Mouse (Mus musculus) embryonic facial prominence, embryonic 12.5 days (tissue): ENCODE results near the gene Draxin. TPM values are rescaled to one million over a fixed set of nuclear protein-coding genes. Genes with fewer than 3 reads are reported as not detected.

Experiments used
- ATAC-seq: fragments of 200-750 bp; cut with Nextera tagmentation; 2 replicates; pipeline ENCODE4 v1.8.0; 2017; ENCODE audit not compliant: insufficient number of reproducible peaks, insufficient read depth, low FRiP score, low TSS enrichment
- H3K27ac ChIP-seq: fragments of 300-500 bp; sonication (generic); 2 replicates; pipeline ENCODE4 v1.5.1; 2016; ENCODE audit warnings: mild to moderate bottlenecking
- H3K27me3 ChIP-seq: fragments of 300-500 bp; sonication (generic); 2 replicates; pipeline ENCODE4 v1.6.1; 2016; ENCODE audit warnings: mild to moderate bottlenecking, moderate library complexity
- H3K36me3 ChIP-seq: fragments of 300-500 bp; sonication (generic); 2 replicates; pipeline ENCODE4 v1.6.1; 2016; ENCODE audit warnings: mild to moderate bottlenecking
- H3K4me1 ChIP-seq: fragments of 300-500 bp; sonication (generic); 2 replicates; pipeline ENCODE4 v1.6.1; 2016
- H3K4me2 ChIP-seq: fragments of 300-500 bp; sonication (generic); replicated peaks from 2 replicates; pipeline ENCODE4 v1.6.1; 2016; ENCODE audit warnings: mild to moderate bottlenecking, moderate library complexity
- H3K4me3 ChIP-seq: fragments of 300-500 bp; sonication (generic); 2 replicates; pipeline ENCODE4 v1.5.1; 2016; ENCODE audit warnings: mild to moderate bottlenecking
- H3K9ac ChIP-seq: fragments of 300-500 bp; sonication (generic); 2 replicates; pipeline ENCODE4 v1.6.1; 2016; ENCODE audit warnings: mild to moderate bottlenecking, moderate library complexity
- H3K9me3 ChIP-seq: fragments of 300-500 bp; sonication (generic); 2 replicates; pipeline ENCODE4 v1.6.1; 2016; ENCODE audit warnings: mild to moderate bottlenecking, moderate library complexity
- WGBS: fragments of 180-500 bp; shearing (Covaris S2); methylation state at CpG from one replicate; pipeline ENCODE4 v1.1.7; 2016; 5-methylcytosine and 5-hydroxymethylcytosine counted together
- polyA plus RNA-seq: library from polyadenylated mRNA; unstranded; fragments of >200 nt; fragmentation: Nextera tagmentation; extraction: Ambion mirVana; gene quantifications from 2 replicates; pipeline ENCODE4 v1.2.1, GENCODE M21; 2016

The Draxin gene
- polyA plus RNA-seq, 1 experiment from 2014 or later, result 1.7 TPM

GRCm38 (mm10) chr4:148109215-148109614 lies 21.3 kb downstream of the Draxin start:
- no peaks in the 10 kb centered on the region; the same call in 1 of the 2 replicates for H3K27me3 ChIP-seq
- H3K9ac ChIP-seq, result no peak overlapping the region
- H3K4me3 ChIP-seq, result no peak overlapping the region
- no peaks in the 10 kb centered on the region; the same call in 1 of the 2 replicates for H3K36me3 ChIP-seq
- H3K27ac ChIP-seq, result no peak overlapping the region
- H3K4me1 ChIP-seq, result 0 out of 2 replicates have a peak, but pooled peaks cover 4% of the 10 kb centered on the region
- no peak for ATAC-seq
- H3K9me3 ChIP-seq, result no peaks in the 10 kb centered on the region
- 87% methylated on average over 5 of the region's 5 CpGs for WGBS
- no peak overlapping the region for H3K4me2 ChIP-seq

GRCm38 (mm10) chr4:148108565-148109100 lies 21.9 kb downstream of the Draxin start:
- Histone ChIP-seq H3K9me3 (no peaks in the 10 kb centered on the region), H3K9ac (no peak overlapping the region), H3K27me3 (no peaks in the 10 kb centered on the region; the same call in 1 of the 2 replicates), H3K4me2 (no peak overlapping the region), H3K27ac (no peak overlapping the region), H3K36me3 (no peaks in the 10 kb centered on the region; the same call in 1 of the 2 replicates), H3K4me3 (no peak overlapping the region), H3K4me1 (0 out of 2 replicates have a peak, but pooled peaks cover 4% of the 10 kb centered on the region)
- 69% methylated on average over 7 of the region's 7 CpGs for WGBS
- no peak for ATAC-seq

GRCm38 (mm10) chr4:148107621-148108291 lies 22.7 kb downstream of the Draxin start:
- Histone ChIP-seq H3K9me3 (no peaks in the 10 kb centered on the region), H3K27me3 (no peaks in the 10 kb centered on the region; the same call in 1 of the 2 replicates), H3K9ac (no peak overlapping the region; the same call in 1 of the 2 replicates), H3K36me3 (no peaks in the 10 kb centered on the region; the same call in 1 of the 2 replicates), H3K27ac (no peak overlapping the region), H3K4me3 (no peak overlapping the region), H3K4me2 (no peak overlapping the region), H3K4me1 (0 out of 2 replicates have a peak, but pooled peaks cover 4% of the 10 kb centered on the region)
- 63% methylated on average over 22 of the region's 22 CpGs for WGBS
- ATAC-seq, result no peak

DNA sequence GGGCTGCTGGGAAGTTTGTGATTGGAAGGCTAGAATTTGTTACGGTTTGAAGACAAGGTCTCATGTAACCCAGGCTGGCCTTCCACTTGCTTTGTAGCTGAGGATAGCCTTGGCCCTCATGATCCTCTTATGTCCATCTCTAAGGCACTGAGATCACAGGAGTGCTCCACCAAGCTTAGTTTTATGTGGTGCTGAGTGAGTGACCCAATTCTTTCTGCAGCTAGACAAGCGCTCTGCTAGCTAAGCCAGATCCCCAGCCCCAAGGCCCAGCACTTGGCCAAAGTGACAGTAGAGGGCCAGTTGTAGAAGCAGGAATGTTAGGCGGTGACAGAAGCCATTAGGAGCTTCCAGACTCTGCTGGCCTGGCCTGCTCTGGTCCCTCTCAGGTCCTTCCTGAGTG lies 26.4 kb downstream of the Draxin start:
- no peak for ATAC-seq
- WGBS, result 80% methylated on average over 3 of the region's 3 CpGs
- Histone ChIP-seq H3K27ac (no peak overlapping the region), H3K4me2 (no peak overlapping the region), H3K9me3 (no peaks in the 10 kb centered on the region), H3K4me1 (peaks cover 9% of the 10 kb centered on the region), H3K36me3 (no peaks in the 10 kb centered on the region; the same call in 1 of the 2 replicates), H3K9ac (no peak overlapping the region), H3K4me3 (no peak overlapping the region), H3K27me3 (no peaks in the 10 kb centered on the region; the same call in 1 of the 2 replicates)

- Histone ChIP-seq H3K36me3 (no peaks in the 10 kb centered on the region), H3K4me3 (peak overlapping the region; percentile 21), H3K27me3 (no peaks in the 10 kb centered on the region), H3K27ac (no peak overlapping the region), H3K9me3 (no peaks in the 10 kb centered on the region), H3K9ac (peak overlapping the region; percentile 24; the same call in 1 of the 2 replicates), H3K4me2 (peak overlapping the region; percentile 49), H3K4me1 (peaks cover 5% of the 10 kb centered on the region)
- 18% methylated on average over 29 of the region's 29 CpGs for WGBS
- peak; percentile 85 for ATAC-seq
Measured at GRCm38 (mm10) chr4:148101801-148102527, 28.5 kb downstream of the Draxin start.

GRCm38 (mm10) chr4:148098666-148099065 lies 31.8 kb downstream of the Draxin start:
- Histone ChIP-seq H3K27me3 (no peaks in the 10 kb centered on the region), H3K4me3 (no peak overlapping the region), H3K9ac (no peak overlapping the region), H3K27ac (no peak overlapping the region), H3K4me1 (peaks cover 5% of the 10 kb centered on the region), H3K4me2 (no peak overlapping the region), H3K36me3 (no peaks in the 10 kb centered on the region), H3K9me3 (no peaks in the 10 kb centered on the region)
- WGBS, result 84% methylated on average over 3 of the region's 3 CpGs
- ATAC-seq, result no peak

- no peak for ATAC-seq
- H3K4me3 ChIP-seq, result no peak overlapping the region
- H3K27me3 ChIP-seq, result no peaks in the 10 kb centered on the region
- no peak overlapping the region for H3K27ac ChIP-seq
- H3K36me3 ChIP-seq, result no peaks in the 10 kb centered on the region
- peaks cover 5% of the 10 kb centered on the region for H3K4me1 ChIP-seq
- no peak overlapping the region for H3K9ac ChIP-seq
- H3K9me3 ChIP-seq, result no peaks in the 10 kb centered on the region
- WGBS, result 93% methylated on average over 2 of the region's 2 CpGs
- H3K4me2 ChIP-seq, result no peak overlapping the region
Measured at GRCm38 (mm10) chr4:148097936-148098335, 32.6 kb downstream of the Draxin start.

- Histone ChIP-seq H3K27me3 (no peaks in the 10 kb centered on the region), H3K27ac (no peak overlapping the region), H3K4me2 (no peak overlapping the region), H3K9me3 (no peaks in the 10 kb centered on the region), H3K4me3 (no peak overlapping the region), H3K9ac (no peak overlapping the region), H3K4me1 (no peaks in the 10 kb centered on the region), H3K36me3 (no peaks in the 10 kb centered on the region)
- ATAC-seq, result no peak
- WGBS, result 81% methylated on average over 4 of the region's 4 CpGs
Measured at GRCm38 (mm10) chr4:148095081-148095480, 35.4 kb downstream of the Draxin start.

DNA sequence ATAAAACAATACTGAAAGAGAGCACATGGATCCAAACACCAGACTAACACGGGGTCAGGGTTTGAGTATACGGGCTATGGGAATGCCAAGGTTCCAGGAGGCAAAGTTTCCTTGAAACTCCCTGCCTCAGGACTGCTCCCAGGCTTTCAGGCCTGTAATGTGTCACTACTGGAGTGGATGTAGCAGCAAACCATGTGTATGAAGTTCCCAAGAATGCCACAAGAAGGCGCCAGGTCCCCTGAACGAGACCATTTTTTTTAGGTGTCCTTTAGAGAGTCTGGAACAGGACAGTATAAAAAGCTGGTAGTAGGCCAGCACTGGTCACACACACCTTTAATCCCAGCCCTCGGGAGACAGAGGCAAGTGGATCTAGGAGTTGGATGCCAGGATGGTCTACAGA lies 36.3 kb downstream of the Draxin start:
- H3K27ac ChIP-seq, result no peak overlapping the region
- H3K4me2 ChIP-seq, result no peak overlapping the region
- 92% methylated on average over 5 of the region's 5 CpGs for WGBS
- H3K4me3 ChIP-seq, result no peak overlapping the region
- no peaks in the 10 kb centered on the region for H3K27me3 ChIP-seq
- H3K9ac ChIP-seq, result no peak overlapping the region
- no peaks in the 10 kb centered on the region for H3K9me3 ChIP-seq
- H3K4me1 ChIP-seq, result no peaks in the 10 kb centered on the region
- H3K36me3 ChIP-seq, result no peaks in the 10 kb centered on the region
- ATAC-seq, result no peak

DNA sequence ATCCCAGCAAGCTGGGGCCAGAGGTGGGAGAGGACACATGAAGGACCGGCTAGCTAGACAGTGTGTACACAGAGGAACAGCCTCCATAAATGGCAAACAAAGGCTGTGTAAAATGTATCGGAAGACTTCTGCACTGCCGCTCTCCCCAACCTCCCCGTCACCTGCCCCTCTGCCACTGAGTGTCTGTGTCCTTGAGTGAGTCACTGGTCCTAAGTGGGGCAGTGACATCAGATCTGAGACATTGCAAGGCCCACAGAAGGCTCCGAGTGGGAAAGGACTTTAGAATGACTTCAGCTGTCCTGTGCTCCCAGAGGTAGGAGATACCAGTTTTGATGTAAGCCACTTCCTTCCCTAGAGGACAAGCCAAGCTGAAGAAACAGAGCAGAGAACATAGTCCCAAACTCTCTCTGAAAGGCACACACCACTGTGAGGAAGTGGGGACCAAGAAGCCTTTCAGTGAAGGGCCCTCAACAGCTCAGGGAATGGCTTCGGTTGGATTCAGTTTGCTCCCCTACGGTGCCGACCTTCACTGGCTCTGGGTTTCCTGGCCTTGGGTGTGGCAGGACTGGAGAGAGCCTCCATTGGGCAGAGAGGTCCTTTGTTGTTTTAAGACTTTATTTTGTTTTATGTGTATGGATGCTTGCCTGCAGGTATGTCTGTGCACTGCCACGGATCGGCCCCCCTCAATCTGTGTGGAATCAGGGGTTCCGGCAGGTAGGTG lies 37.8 kb downstream of the Draxin start:
- Histone ChIP-seq H3K4me2 (no peak overlapping the region), H3K9me3 (no peaks in the 10 kb centered on the region), H3K4me3 (no peak overlapping the region), H3K9ac (no peak overlapping the region), H3K27ac (no peak overlapping the region), H3K36me3 (no peaks in the 10 kb centered on the region), H3K27me3 (no peaks in the 10 kb centered on the region), H3K4me1 (peaks cover 4% of the 10 kb centered on the region; the same call in 1 of the 2 replicates)
- 89% methylated on average over 11 of the region's 11 CpGs for WGBS
- no peak for ATAC-seq

DNA sequence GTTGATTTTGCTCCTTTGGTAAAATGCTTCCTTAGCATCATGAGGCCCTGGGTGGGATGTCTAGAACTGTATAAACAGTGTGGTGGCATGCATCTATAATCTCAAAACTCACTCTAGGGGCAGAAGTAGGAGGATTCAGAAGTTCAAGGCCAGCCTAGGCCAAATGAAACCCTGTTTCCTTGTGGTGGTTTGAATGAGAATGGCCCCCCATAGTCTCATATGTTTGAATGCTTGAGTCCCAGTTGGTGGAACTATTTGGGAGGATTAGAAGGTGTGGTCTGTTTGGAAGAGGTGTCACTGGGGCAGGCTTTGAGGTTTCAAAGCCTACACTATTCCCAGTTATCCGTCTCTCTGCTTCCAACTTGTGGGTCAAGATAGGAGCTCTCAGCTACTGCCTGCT lies 39.3 kb downstream of the Draxin start:
- H3K4me1 ChIP-seq, result peaks cover 14% of the 10 kb centered on the region; the same call in 1 of the 2 replicates
- H3K4me2 ChIP-seq, result no peak overlapping the region
- no peaks in the 10 kb centered on the region for H3K36me3 ChIP-seq
- H3K27me3 ChIP-seq, result no peaks in the 10 kb centered on the region
- no peak for ATAC-seq
- 88% methylated on average over 1 of the region's 1 CpGs for WGBS
- no peak overlapping the region for H3K4me3 ChIP-seq
- H3K27ac ChIP-seq, result no peak overlapping the region
- H3K9me3 ChIP-seq, result no peaks in the 10 kb centered on the region
- H3K9ac ChIP-seq, result no peak overlapping the region
